Mouse (Mus musculus) induced T-regulatory cell, adult 2 months (primary cell): ENCODE data around the gene Slc16a8.
A peak's percentile ranks its signal among the peaks of the same experiment; 100 is the strongest.

Source experiments
- DNase-seq: peaks from one replicate; pipeline ENCODE4 v3.0.0-alpha.2; 2012; ENCODE audit warnings: low read depth

Gene Slc16a8

GRCm38 (mm10) chr15:79262786-79263309 is 8.3 kb upstream of the Slc16a8 start:
- no peak for DNase-seq

DNA sequence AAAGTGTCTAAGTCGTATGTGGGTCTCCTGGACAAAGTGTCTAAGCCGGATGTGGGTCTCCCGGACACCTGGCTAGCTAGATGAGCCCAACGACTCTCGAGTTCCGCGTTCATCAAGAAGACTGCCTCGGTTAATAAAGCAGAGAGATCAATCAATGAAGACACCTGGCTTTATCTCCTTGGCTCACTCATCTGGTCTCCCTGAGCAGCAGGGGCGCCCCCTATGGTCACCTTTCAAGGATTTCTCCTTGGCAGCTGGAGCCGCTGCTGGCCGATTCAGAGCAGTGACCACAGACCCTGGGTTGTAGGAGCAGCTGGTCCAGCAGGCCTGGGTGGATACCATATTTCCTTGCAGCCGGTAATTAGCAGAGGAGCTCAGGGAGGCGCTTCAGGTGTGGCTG is 7.8 kb upstream of the Slc16a8 start:
- DNase-seq = peak; percentile 54

DNA sequence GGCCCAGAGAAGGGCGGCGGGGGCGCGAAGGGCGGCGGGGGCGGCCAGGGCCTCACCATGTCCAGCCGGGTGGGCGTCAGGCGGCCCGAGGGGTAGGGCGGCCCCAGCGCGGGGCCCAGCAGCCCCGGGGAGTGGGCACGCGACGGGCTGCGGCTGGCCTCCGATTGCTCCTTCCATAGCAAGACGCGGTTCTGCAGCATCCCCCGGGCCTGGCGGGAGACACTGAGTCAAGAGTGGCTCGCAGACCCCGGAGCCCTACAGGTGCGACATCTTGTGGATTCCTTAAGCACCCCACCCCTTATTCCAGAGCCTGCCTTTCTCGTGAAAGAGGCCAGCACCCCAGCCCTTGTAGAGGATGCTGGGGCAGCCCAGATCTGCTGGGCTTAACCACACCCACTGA is 7.2 kb upstream of the Slc16a8 start:
- peak; percentile 28 for DNase-seq

- DNase-seq = peak; percentile 56
These were observed 6.6 kb upstream of the Slc16a8 start for GRCm38 (mm10) chr15:79261095-79261725.

- DNase-seq = no peak
These were observed 4.0 kb upstream of the Slc16a8 start for GRCm38 (mm10) chr15:79258521-79258920.

- no peak for DNase-seq
These were observed 2.0 kb downstream of the Slc16a8 start for GRCm38 (mm10) chr15:79252580-79252979.

DNA sequence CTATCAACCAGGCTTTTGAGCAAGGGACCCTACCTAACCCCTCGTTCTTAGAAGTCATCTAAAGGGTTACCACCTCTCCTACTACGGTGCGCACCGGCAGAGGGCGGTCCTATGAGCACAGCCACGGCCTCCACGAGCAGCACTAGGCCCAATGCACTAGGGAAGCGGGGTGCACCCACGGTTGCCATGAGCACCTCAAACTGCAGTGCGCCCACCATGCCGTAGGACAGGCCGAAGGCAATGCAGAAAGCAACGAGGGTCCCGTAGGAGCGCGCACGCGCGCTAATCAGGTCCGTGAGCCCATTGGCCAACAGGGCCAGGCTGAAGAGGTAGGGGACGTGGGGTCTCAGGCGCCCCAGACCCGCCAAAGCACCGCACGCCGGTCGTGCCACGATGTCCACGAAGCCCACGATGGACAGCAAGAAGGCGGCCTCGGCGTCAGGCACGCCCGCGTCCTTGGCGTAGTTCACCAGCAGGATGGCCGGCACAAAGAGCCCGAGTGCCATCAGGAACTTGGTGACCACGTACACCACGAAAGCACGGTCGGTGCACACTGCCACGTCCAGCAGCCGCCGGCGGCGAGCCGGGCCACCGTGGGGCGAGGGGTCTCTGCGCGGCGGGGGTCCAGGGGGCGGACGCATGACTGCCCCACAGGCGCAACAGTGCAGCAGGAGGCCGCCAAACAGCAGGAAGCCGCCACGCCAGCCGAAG is 2.6 kb downstream of the Slc16a8 start:
- no peak for DNase-seq

DNA sequence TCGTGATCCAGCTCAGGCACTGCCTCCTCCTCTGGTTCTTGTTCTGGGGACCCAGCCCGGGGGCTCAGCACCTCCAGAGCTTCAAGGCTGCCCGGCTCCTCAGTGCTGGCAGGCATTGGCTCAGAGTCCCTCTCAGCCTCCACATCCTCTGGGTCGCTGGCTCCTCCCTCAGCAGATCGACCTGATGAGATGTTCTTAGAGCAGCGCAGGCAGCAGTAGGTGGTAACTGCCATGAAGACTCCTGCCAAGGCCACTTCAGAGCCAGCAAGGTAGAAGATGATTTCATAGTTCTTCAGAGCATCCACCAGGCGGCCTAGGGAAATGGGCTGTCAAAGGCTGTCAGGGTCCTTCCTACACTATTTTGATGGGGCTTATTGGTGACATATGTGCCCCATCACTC is 3.4 kb downstream of the Slc16a8 start:
- no peak for DNase-seq

DNA sequence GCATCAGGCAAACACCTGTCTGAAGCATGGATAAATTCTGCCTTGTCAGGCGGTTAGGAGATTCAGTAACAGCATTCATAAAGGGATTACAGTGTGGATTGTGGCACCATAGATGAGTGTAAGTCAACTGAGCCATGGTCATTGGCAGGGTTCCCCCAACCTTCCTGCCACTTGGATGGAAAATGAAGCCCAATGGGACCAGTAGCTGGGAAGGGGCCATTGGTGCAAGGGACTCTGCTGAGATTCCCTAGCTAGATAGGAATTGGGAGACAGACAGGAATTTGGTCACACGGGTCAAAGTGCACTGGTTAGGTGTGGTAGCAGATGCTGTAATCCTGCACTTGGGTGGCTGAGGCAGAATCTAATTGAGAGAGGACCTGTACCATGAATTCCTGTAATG is 4.3 kb downstream of the Slc16a8 start:
- DNase-seq = no peak

DNA sequence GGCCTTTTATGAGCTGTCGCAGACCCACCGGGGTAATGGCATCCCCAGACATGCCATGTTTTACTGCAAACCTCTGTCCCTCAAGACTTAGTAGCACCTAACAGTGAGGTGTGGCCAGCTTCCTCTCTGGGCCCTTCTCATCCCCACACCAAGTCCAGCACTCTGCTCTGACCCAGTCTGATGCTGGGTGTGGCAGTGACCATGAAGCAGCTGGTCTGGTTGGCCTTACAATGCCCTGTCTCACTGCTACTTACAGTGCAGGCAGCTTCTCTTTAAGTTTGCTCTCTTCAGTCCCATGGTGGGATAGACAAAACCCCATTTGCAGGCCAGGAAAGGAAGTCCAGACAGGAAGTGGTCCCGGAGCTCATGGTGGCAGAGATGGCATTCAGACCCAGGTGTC is 9.2 kb downstream of the Slc16a8 start:
- no peak for DNase-seq

DNA sequence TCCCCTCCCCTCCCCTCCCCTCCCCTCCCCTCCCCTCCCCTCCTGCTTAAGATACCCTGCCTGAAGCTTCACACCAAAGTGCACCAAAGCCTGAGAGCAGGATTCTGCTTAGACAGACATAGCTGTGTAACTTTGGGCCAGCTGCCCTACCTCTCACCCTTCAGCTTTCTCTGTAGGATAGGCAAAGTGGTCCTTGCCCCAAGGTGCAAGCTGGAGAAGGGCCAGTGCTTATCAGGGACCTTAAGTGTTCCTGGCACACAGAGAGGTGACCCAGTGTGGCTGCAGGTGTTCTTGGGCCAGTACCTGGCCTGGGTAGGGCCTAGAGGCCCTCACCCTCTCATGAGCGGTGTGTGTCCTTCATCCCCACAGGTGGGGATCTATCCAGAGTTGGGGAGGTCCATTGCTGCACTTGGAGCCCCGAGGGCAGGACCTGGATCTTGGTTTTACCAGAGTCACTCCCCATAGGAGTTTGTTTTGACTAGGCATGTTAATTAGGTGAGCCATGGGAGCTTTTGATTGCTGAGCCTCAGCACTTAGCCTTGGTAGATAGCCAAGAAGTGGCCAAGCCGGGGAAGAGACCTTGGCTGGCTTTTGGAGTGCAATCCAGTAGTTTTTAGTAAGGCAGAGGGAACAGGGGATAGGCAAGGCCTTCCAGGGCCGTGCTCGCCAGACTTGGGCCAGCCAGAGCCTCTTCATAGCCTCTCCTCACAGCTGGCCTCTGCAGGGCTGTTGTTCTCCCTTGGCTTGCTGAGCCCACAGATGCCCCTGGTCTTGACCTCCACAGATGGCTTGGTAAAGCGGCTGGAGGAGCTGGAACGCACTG is 10.3 kb downstream of the Slc16a8 start:
- DNase-seq = no peak

DNA sequence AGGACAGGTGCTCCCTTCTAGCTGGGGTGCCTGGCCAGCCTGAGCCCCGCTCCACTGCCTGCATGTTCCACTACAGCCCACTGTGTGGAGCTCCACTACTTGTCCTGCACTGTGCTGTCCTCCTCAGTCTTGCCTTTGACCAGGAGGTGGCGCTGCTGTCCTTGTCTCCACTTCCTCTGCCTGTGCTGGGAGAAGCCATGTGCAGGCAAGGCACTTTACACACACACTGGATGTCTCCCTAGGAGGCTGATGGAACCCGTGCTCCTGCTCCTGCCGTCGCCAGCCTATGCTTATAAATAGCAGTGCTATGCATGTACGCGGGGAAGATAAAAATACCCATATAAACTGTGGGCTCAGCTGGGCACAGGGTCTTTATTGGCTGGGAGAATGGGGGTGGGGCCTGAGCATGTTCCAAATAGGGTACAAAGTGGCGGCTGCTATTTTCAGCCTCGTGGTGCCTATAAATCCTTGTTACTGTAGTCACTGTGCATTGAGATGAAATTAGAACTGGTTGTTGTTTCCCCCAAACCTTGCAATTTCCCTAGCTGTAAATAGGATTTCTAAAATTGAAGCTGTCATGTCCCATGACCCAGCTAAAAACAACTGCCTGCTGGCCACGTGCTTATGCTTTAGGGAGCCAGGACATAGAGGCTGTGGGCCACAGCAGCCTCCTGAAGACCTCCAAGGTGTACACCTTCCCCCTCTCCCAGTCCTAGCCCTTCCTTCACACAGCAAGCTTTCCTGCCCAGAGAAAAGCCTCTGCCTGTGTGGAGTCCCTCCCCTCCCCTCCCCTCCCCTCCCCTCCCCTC is 11.1 kb downstream of the Slc16a8 start:
- peak; percentile 98 for DNase-seq

DNA sequence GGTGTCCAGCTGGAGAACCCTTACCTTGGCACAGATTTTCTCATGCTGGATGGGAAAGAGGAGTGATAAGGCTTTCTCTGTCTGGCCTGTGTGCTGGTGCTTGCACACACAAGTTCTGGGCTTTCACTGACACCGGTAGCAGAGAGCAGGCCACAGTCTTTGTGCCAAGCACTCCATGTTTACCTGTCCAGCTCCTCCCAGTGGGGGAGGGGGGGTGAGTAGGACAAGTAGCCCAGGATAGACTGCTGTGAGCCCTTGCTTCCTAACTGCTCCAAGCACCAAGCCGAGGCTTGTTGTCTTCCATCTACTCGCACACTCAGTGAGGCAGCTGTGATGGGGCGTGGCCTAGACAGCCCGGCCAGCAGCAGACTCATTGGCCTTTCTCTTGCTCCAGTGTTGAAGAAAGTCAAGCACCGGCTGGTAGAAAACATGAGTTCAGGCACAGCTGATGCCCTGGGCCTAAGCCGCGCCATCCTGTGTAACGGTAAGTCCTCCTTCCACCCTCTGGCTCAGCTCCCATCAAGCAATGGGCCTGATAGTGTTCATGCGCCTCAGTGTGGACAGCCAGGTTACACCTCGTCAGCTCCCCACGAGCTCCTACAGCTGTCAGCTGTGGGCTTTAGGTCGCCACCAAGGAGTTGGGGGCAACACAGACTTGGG is 11.9 kb downstream of the Slc16a8 start:
- no peak for DNase-seq

- no peak for DNase-seq
These were observed 16.5 kb downstream of the Slc16a8 start for GRCm38 (mm10) chr15:79238036-79238435.

- DNase-seq = no peak
These were observed 19.3 kb downstream of the Slc16a8 start for GRCm38 (mm10) chr15:79235268-79235667.

GRCm38 (mm10) chr15:79229058-79229821 is 25.3 kb downstream of the Slc16a8 start, which contains the start of the genes Pick1 and Gm49486:
Gene Pick1, plus strand, starts transcription at chr15:79229173.
Gene Gm49486, plus strand, starts transcription at chr15:79229391.
- peak; percentile 90 for DNase-seq

GRCm38 (mm10) chr15:79225780-79226179 is 28.8 kb downstream of the Slc16a8 start:
- DNase-seq = peak; percentile 26

- DNase-seq = peak; percentile 93
These were observed 29.9 kb downstream of the Slc16a8 start for GRCm38 (mm10) chr15:79224685-79225084.

GRCm38 (mm10) chr15:79223641-79224040 is 30.9 kb downstream of the Slc16a8 start:
- no peak for DNase-seq

DNA sequence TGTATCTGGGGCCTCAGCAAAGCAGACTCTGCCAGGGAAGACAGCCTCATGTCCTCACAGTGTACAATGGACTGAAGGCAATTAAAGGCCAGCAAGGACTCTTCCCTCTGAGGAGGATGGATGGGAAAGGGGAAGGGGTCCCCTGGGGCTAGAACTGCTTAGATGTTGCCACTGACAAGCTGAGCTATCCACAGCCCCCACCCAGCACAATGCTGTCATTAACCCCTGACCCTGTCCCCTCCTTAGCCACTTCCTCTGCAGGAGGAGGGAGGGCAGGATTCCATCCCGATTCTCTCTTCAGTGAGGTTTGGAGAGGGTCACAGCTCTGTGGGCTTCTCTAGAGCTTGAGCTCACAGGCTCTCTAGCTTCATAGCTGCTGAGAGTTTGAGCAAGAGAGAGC is 35.0 kb downstream of the Slc16a8 start:
- DNase-seq = no peak
